Mouse (Mus musculus): ENCODE data around the gene Calcoco2. TPM values are rescaled to one million over a fixed set of nuclear protein-coding genes. Genes with fewer than 3 reads are reported as not detected.

Calcoco2 gene
- polyA plus RNA-seq, 1 experiment from 2014 or later = not detected

- Histone ChIP-seq H3K27ac (no peak overlapping the region), H3K9me3 (no peaks in the 10 kb centered on the region), H3K27me3 (no peaks in the 10 kb centered on the region), H3K4me2 (replicated peaks) (no peak overlapping the region), H3K4me1 (replicated peaks) (peaks cover 14% of the 10 kb centered on the region), H3K36me3 (peaks cover 68% of the 10 kb centered on the region), H3K4me3 (replicated peaks) (no peak overlapping the region), H3K9ac (replicated peaks) (no peak overlapping the region)
- no peak for ATAC-seq
- 92% methylated on average over 4 of the region's 4 CpGs for WGBS
Measured at GRCm38 (mm10) chr11:96058309-96058708, 53.5 kb downstream of the Calcoco2 start.

- Histone ChIP-seq H3K4me2 (replicated peaks) (no peak overlapping the region), H3K4me1 (replicated peaks) (no peaks in the 10 kb centered on the region), H3K27me3 (no peaks in the 10 kb centered on the region), H3K36me3 (peaks cover 89% of the 10 kb centered on the region), H3K27ac (no peak overlapping the region), H3K4me3 (replicated peaks) (no peak overlapping the region), H3K9ac (replicated peaks) (no peak overlapping the region), H3K9me3 (no peaks in the 10 kb centered on the region)
- ATAC-seq = no peak
- 94% methylated on average over 3 of the region's 3 CpGs for WGBS
Measured at GRCm38 (mm10) chr11:96050854-96051253, 60.9 kb downstream of the Calcoco2 start.

GRCm38 (mm10) chr11:96049939-96050338 is 61.8 kb downstream of the Calcoco2 start:
- no peak overlapping the region for H3K4me2 ChIP-seq (replicated peaks)
- 84% methylated on average over 4 of the region's 4 CpGs for WGBS
- ATAC-seq = no peak
- H3K36me3 ChIP-seq = peaks cover 87% of the 10 kb centered on the region
- no peak overlapping the region for H3K9ac ChIP-seq (replicated peaks)
- no peaks in the 10 kb centered on the region for H3K4me1 ChIP-seq (replicated peaks)
- no peak overlapping the region for H3K27ac ChIP-seq
- H3K9me3 ChIP-seq = no peaks in the 10 kb centered on the region
- H3K4me3 ChIP-seq (replicated peaks) = no peak overlapping the region
- no peaks in the 10 kb centered on the region for H3K27me3 ChIP-seq

Other genes starting within 250 kb of the Calcoco2 start
- gene B4galnt2, start 197.1 kb downstream of the Calcoco2 start, polyA plus RNA-seq (2015; fragmentation: Nextera tagmentation; extraction: Ambion mirVana) = not detected in 2 replicates
- 40.2 and 40.6 TPM in 2 replicates for gene Igf2bp1, start 106.0 kb downstream of the Calcoco2 start, polyA plus RNA-seq (2015; fragmentation: Nextera tagmentation; extraction: Ambion mirVana)
- not detected in 2 replicates for gene Gip, start 87.4 kb downstream of the Calcoco2 start, polyA plus RNA-seq (2015; fragmentation: Nextera tagmentation; extraction: Ambion mirVana)
- gene Snf8, start 77.1 kb downstream of the Calcoco2 start, polyA plus RNA-seq (2015; fragmentation: Nextera tagmentation; extraction: Ambion mirVana) = 133 and 142 TPM in 2 replicates
- gene Ube2z, start 46.6 kb downstream of the Calcoco2 start, polyA plus RNA-seq (2015; fragmentation: Nextera tagmentation; extraction: Ambion mirVana) = 28.9 and 34.0 TPM in 2 replicates
- gene Atp5g1, start 36.3 kb downstream of the Calcoco2 start, polyA plus RNA-seq (2015; fragmentation: Nextera tagmentation; extraction: Ambion mirVana) = 423 and 443 TPM in 2 replicates
- gene Ttll6, start 21.8 kb upstream of the Calcoco2 start, polyA plus RNA-seq (2015; fragmentation: Nextera tagmentation; extraction: Ambion mirVana) = 0.04 TPM in 1 of 2 replicates, not detected in the other
- gene Hoxb13, start 82.4 kb upstream of the Calcoco2 start, polyA plus RNA-seq (2015; fragmentation: Nextera tagmentation; extraction: Ambion mirVana) = not detected in 2 replicates
- gene Hoxb9, start 159.5 kb upstream of the Calcoco2 start, polyA plus RNA-seq (2015; fragmentation: Nextera tagmentation; extraction: Ambion mirVana) = not detected in 2 replicates
- gene Hoxb8, start 169.9 kb upstream of the Calcoco2 start, polyA plus RNA-seq (2015; fragmentation: Nextera tagmentation; extraction: Ambion mirVana) = not detected in 2 replicates
- not detected in 2 replicates for gene Hoxb7, start 174.7 kb upstream of the Calcoco2 start, polyA plus RNA-seq (2015; fragmentation: Nextera tagmentation; extraction: Ambion mirVana)
- not detected in 2 replicates for gene Hoxb6, start 180.5 kb upstream of the Calcoco2 start, polyA plus RNA-seq (2015; fragmentation: Nextera tagmentation; extraction: Ambion mirVana)
- 0.08 TPM in 1 of 2 replicates, not detected in the other for gene Hoxb5, start 191.4 kb upstream of the Calcoco2 start, polyA plus RNA-seq (2015; fragmentation: Nextera tagmentation; extraction: Ambion mirVana)
- not detected in 2 replicates for gene Hoxb4, start 206.3 kb upstream of the Calcoco2 start, polyA plus RNA-seq (2015; fragmentation: Nextera tagmentation; extraction: Ambion mirVana)
- 0.11 TPM in 1 of 2 replicates, not detected in the other for gene Hoxb3, start 211.4 kb upstream of the Calcoco2 start, polyA plus RNA-seq (2015; fragmentation: Nextera tagmentation; extraction: Ambion mirVana)
- gene Hoxb2, start 238.6 kb upstream of the Calcoco2 start, polyA plus RNA-seq (2015; fragmentation: Nextera tagmentation; extraction: Ambion mirVana) = 0.19 and 0.28 TPM in 2 replicates